Mouse (Mus musculus): Measurements from ENCODE around the gene Kit. TPM values are rescaled to one million over a fixed set of nuclear protein-coding genes. Genes with fewer than 3 reads are reported as not detected.

Gene Kit
- total RNA-seq, 2 experiments from 2014 or later: 2.7 to 3.8 TPM

DNA sequence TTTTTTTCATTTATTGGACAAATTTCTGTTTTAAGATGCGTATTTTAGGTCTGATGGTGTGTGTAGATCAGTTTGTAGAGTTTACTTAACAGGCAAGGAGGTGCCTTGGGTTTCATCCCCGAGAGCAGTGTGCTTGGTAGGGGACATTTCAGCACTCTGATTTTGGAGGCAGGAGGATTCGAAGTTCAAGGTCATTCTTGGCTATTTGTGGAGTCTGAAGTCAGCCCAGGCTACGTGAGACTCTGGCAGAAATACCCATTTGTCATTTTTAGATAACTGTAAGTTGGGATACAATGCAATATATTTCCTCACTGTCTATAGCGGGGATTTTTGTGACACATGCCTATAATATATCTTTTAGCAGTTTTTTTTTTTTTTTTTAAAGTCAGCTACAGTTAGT, 57.5 kb downstream of the Kit start:
- no peak for DNase-seq (ENCODE audit: low spot score in 2 of 2)

DNA sequence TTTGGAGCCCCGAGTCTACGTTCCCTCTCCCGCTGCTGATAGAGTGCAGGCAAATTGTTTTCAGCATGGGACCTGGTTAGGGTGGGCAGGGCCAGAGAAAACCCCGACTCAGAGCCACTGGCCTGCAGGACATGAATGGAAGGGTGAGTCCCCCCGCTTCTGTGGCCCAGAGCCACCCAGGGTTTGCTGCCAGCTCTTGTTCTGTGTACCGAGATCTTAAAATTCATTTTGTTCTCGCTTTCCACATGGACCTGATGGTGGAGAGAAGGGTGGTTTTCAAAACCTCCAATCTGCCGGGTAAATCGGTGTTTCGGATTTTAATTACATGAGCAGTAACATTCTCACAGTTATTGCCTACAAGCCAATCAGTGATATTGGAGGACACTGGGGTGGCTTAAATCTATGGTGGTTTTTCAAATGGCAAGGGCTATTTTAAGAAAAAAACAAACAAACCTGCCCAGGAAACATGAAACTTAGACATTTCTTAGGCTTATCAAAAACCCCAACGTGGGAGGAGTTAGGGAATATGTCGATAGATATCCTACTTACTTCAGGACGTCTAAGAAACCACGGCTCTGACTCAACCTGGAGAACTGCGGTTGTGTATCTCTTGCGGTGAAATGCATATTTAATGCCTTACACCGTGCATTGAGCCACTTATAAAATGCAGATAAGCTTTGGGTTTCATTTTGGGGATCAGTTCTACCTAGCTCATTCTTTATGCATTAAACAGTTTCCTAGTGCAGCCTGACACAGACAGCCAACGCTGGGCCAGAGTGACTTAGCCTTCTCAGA, 58.3 kb downstream of the Kit start:
- DNase-seq (ENCODE audit: low spot score in 2 of 2): no peak

DNA sequence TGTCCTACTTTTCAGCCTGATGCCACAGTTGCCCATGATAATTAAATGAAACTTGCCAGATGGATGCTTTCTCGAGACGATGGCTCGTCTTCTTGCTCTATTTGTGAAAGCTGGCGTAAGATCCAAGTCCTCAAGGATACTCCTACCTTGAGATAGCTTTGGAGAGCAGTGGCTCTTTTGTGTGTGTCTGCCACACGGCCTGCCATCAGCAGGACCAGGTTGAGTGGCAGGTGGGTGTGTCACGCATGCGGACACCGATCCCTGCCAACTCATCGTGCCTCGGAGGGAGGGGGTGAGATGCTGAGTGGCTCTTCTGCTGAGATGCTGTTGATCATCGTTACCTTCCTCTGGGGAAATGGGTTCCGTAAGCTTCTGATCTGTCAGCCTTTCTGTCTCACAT, 60.7 kb downstream of the Kit start:
- no peak for DNase-seq (ENCODE audit: low spot score in 2 of 2)

DNA sequence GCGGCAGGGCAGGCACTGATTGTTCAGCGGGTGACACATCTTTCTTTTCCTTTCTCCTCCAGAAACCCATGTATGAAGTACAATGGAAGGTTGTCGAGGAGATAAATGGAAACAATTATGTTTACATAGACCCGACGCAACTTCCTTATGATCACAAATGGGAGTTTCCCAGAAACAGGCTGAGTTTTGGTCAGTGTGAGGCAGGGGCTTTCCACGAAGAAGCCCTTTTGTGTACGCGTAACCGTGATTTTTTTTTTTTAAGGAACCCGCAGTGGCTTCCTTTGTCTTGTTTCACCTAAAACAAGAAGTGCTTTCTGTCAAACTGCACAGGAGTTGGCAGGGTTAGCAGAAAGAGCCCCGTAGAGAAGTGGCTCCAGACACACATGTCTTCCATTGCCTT, 65.9 kb downstream of the Kit start:
- DNase-seq (ENCODE audit: low spot score in 2 of 2): no peak

DNA sequence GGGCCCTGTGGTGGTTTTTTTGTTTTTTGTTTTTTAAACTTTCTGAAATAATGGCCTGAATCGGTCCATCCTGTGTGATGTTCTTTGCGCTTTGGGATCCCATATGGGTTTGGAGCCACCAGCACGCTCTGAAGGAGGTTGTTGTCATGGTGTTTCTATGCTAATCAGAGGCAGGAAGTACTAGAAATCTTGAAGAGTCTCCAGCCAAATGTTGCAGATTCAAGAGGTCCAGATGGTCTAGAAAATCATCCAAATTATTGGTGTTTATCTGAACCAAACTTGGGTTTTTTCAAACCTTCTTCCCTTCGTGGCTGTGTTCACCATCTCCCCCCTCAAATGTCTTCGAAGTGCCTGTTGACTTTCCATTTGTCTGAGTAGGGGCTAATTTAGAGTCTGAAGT, 72.3 kb downstream of the Kit start:
- DNase-seq (ENCODE audit: low spot score in 2 of 2): no peak

DNA sequence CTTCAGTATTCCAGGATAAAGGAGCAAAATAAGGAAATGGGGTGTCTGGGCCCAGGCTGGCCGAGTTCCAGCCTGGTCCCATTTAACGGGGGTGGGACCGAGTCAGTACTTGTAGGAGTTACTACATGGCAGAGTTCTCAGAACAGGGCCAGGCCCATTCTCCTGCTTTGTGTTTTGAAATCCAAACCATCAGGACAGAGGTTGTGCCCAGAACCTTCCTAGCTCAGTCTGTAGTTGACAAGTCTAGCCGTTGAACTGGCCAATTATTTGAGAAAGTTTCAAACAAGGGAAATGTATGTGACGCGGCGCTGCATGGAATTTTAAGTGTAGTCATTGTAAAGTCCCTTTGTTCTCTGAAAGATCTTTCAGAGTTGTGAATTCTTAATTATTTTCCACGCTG, 75.8 kb downstream of the Kit start:
- DNase-seq (ENCODE audit: low spot score in 2 of 2): no peak

DNA sequence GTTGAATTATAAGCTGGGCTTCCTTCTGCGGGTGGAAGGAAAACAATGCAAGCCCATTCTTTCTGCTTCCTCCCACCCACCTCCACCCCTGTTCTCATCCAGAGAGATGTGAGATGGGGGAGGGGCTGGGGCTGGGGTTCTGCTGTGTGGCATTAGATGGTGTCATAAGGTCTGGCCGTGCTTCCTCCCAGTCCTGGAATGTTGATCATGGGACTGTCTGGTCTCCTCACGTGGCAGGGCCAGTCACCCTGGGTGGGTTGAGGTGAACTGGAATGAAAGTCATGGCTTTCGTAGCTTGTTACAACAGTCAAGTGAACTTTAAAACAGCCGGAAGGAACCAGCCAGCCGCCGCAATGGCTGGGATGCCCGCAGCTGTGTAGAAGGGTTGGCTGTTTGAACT, 78.7 kb downstream of the Kit start:
- DNase-seq (ENCODE audit: low spot score in 2 of 2): no peak

DNA sequence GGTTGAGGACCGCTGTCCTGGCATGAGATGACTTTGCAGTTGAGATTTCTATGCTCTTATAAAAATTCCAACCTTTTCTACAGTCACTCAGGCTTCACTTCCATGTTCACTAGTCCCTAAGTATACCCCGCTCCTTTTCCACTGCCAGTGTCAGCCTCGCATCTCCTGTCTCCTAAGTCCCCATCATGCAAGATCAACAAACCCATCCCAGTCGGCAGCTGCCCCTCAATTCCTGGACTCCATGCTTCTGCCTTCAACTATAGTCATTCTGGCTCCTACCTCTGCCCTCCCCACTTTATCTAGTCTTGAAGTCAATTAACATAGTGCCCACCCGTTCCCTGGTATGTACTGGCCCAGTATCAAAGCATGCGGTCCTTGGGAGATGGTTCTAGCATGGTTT, 83.9 kb downstream of the Kit start:
- DNase-seq (ENCODE audit: low spot score in 2 of 2): no peak

DNA sequence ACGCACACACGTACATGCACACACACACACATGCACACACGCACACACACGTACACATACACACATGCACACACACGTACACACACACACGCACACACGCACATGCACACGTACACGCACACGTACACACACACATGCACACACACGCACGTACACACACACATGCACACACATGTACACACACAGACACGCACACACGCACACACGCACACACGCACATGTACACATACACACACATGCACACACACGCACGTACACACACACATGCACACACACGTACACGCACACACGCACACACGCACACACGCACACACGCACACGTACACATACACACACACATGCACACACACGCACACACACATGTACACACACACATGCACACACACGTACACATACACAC, 85.6 kb downstream of the Kit start:
- no peak for DNase-seq (ENCODE audit: low spot score in 2 of 2)

DNA sequence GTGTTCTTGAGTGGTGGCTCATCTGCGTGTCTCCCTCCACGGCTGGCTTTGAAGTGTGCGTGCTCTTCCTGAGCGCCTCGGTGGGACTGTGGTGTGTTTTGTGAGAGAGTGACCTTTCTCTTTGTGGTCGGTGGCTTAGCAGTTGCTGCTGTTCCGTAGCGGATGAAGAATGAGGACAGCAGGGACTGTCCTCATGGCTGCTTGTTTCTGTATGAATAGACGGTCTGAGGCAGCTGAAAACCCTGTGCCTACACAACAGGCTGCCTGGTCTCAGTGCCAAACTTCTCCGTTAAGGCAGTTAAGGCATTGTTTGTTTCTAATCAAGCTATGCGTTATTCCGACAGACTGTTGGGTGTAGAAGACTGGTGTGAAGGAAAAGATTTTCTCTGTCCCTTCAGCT, 87.8 kb downstream of the Kit start:
- no peak for DNase-seq (ENCODE audit: low spot score in 2 of 2)

DNA sequence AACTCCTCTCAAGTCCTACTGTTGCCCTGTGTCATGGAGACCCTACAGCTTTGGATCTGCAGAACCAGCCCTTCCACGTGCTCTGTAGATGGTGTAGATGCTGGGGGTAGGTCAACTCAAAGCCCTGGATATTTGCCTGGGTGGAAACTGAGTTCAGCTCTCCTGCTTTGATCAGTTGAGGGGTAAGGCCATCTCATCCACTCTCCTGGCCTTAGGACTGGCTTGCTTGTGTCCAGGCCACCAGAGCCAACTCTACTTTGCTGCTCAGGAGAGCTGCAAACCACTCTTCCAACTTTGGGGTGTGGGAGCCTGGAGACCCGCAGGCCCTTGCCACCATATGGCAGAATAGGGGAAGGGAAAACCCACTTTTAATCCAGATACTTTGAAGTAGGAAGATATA, 89.1 kb downstream of the Kit start:
- no peak for DNase-seq (ENCODE audit: low spot score in 2 of 2)

DNA sequence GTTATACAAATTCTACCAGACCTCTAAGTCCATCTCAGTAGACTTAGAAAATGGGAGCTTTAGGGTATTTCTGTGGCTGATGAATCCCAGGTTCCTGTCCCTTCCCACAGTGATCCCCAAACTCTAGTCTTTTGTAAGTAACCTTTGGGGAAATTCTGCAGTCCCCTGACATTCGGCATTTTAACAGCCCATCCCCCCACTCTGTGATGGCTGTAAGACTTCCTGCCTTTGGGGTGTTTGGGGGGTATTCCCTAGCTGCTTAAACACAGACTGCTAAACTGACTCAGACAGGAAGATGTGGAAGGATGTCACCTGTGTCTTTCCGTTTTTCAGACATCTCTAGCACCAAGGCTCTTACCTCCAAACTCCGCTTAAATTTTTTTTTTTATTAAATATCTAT, 92.4 kb downstream of the Kit start:
- DNase-seq (ENCODE audit: low spot score in 2 of 2): no peak

DNA sequence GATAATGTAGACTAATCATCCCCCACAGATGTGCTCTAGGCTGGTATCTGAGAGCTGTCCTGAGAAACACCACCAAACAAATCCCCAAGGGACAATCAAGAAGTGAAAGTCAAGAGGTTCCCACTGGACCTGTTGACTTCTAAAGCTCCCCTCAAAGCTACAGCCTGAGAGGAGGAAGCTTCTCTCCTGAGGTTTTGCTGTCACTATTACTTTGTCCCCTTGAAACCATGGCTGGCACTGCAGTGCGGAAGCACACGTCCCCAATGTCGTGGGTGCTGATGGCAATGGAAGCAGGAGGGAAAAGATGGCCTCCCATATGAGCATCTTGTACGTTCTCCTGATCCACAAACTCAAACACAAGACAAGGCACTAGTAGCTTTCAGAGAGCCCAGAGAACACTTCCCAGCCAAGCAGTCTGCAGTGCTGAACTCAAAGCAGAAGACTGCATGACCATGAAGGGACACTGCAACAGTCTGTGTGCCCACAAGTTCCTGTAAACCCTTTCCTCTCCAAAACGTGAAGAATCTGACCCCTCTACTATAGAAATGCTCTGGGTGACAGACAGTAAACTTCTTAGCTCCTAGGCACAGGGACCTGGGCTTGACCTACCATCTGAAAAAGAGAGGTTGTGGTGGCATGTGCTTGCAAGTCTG, 96.5 kb downstream of the Kit start:
- DNase-seq (ENCODE audit: low spot score in 2 of 2): no peak

DNA sequence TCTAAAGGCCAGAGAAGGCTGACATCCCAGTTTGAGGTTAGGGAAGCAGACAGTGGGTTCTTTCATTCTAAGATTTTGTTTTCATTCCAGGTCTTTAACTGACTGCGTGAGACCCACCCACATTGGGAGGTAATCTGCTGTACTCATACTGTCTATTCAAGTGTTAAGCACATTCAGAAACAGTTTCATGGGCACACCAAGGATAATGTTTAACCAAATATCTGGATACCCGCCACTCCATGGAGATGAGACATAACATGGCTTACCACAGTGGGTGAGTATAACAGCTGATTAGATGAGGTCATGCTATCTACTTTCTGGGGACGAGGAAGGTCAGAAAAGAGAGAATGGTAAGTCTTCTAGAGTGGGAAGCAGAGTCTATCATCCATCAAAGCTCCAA, 101.3 kb downstream of the Kit start:
- DNase-seq (ENCODE audit: low spot score in 2 of 2): no peak

DNA sequence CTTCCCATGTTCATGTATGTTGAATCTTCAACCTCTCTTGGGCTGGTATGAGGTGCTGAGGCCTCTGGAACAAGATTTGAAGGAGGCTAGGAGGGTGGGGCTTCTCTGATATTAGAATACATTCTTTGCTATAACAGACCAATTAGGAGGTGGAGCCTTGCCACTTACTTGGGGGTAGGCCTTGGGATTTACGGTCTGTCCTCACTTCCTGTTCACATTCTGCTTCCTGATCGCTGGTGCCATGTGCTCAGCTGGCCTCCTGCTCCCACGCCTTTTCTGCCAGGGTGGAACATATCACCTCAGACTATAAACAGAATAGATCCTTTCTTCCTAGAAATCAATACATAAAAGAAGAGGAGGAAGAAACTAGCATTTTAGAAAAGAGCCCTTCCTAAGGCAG, 105.2 kb downstream of the Kit start:
- DNase-seq (ENCODE audit: low spot score in 2 of 2): no peak

DNA sequence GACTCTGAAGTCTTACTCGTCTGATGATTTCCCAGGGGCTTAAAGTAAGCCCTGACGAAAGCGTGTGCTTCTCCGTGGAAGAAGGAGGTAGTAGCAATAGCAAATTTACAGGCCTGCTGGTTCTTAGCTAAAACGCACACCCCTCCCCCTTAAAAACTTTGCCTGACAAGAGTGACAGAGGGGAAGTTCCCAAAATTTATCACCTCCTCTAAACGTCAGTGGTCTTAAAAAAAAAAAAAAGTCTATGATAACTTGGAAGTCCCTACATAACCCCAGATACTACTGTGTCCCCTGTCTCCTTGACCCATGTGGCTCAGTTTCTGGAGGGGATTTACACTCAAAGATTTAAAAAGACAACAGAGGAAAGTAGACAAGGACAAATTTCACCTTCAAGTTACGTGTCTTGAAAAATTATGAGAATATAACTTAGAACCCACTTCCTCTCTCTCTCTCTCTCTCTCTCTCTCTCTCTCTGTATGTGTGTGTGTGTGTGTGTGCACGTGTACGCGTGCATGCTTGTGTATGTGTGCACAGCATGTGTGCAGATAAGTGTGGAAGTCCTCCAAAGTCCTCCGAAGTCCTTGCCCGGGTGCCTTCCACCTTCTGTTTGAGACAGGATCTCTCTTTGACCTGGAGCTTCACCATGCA, 120.6 kb downstream of the Kit start:
- no peak for DNase-seq (ENCODE audit: low spot score in 2 of 2)

DNA sequence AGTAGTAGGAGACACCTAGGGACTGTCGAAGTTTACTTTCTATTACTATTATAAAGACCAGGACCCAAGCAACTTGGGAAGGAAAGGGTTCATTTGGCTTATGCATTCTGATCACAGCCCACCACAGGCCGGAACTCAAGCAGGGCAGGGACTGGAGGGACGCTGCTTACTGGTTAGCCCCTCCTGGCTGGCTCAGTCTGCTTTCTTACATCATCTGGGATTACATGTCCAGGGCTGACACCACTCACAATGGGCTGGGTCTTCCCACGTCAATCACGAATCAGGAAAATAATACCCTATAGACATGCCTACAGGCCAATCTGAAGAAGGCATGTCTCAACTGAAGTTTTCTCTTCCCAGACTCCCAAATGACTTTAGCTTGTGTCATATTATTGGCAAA, 122.2 kb downstream of the Kit start:
- no peak for DNase-seq (ENCODE audit: low spot score in 2 of 2)

DNA sequence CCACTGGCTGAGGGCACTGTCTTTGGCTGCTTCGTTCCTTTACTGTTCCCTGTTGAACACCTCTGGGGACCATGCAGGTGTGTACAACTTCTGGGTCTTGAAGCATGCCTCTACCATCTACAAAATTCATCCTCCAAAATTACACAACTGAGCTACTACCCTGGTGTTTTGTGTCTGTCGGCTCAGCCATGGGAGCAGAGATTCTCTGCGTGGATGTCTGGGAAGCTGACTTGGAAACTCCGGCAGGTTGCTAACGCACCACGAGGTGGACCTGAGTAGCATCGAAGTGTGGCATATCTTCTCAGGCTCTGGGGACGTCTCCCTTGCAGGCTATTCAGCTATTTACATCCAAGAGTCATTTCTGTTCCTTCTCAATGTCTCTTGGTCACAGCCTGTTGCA, 123.8 kb downstream of the Kit start:
- no peak for DNase-seq (ENCODE audit: low spot score in 2 of 2)

DNA sequence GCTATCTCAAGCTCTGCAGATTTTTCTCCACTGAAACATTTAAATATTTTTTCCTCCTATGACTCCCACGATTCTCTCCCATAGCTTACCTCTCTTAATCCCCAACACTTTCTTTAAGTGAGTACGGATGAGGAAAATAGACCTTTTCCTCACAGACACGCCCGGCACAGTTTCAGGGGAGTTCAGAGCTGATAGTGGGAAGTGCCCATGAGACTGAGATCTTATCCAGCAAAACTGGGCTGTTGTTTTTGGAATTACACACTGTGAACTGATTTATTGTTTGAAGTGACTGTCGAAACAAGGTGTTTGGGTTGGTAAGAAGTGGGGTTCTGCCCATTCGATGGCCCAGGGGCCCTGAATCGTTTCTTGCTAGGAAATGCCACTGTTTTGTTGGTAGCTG, 124.4 kb downstream of the Kit start:
- no peak for DNase-seq (ENCODE audit: low spot score in 2 of 2)

DNA sequence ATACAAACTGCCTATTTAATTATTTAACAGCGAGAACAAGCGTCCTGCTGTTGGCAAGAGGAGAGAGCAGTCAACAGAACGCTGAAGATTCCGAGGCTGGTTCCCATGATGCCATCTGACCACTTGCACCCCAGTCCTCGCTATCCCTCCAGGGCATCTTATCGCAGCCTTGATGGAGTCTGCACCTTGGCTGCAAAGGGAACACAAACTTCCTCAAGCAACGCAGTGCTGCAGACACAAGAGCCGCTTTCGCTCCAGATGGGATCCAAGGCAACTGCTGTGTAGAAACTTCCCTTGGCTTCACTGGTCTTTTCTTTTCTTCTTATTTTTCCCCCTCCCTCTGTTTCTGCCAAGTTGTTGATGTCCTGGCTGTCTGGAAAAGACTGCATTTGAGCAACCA, 124.8 kb downstream of the Kit start:
- no peak for DNase-seq (ENCODE audit: low spot score in 2 of 2)

DNA sequence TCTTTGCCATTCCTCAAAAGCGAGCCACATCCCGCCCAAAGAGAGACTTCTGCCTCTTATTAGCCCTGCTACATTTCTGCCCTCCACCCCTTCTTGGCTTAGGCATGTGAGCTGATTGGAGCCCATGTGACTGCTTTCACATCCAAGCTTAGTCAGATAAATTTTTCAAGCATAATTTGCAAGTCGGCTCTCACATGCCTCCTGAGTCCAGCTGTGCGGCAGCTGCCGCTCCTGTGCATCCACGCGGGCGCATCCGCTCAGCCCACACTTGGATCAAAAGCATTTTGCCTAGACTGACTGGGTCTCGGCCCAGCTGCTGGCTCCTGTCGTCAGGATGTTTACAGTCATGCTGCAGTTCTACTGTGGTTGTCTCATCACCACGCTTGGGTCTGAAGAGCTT, 126.9 kb downstream of the Kit start:
- no peak for DNase-seq (ENCODE audit: low spot score in 2 of 2)

DNA sequence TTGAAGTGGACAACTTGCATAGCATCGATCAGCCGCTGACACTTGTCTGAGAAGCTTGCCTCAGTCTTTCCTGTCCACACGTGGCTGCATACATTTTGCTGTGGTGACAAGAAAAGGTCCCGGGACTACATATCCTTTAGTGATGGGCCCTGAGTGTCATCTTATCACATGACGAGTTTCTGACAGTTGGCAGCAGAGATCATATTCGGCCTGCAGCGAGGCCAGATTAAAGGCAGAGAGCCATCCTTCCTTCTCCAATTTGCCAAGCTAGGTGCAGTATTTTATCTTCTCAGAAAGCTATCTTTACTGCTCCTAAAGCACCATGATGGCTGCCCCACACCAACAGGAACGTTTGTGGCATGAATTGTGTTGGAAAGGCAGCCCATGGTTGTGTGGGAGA, 127.4 kb downstream of the Kit start:
- DNase-seq (ENCODE audit: low spot score in 2 of 2): no peak
